Mouse (Mus musculus) heart, postnatal 4 days (tissue): Measurements from ENCODE around the gene 1700031F05Rik. TPM values are rescaled to one million over a fixed set of nuclear protein-coding genes. Genes with fewer than 3 reads are reported as not detected.
"Not testable (repeated sequence)": the region's sequence is repeated elsewhere in the genome, so short reads cannot be mapped to it uniquely, and the experiment has no call there.

Experiments
- DNase-seq: peaks from one replicate; pipeline ENCODE4 v3.0.0; 2021
- total RNA-seq, 2 experiments: library from RNA; stranded (reverse); gene quantifications; 2 replicates each; pipeline ENCODE4 v1.2.3; 2021

1700031F05Rik gene
- total RNA-seq: not detected

DNA sequence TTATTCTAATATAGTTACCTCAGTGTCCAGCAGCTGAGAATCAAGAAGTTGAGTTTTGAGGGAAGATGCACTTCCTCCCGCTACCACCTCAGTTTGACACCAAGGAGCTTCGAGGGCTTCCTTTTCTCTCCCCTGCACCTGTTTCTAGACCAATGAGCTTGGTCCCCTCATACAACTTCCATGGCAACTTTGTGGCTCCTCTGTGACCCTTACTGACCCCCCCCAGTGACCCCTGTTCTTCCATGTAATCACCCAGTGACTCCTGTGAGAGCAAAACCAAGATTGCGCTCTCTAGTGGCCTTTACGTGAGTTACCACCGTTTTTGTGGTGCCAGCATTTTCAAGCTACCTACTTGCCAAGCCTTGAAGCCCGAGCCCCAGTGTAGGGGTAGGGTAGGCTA is at the start of gene 1700031F05Rik:
TSS of gene 1700031F05Rik (minus strand) at position 101 of the 400 bp plus-strand sequence.
- no peak for DNase-seq

DNA sequence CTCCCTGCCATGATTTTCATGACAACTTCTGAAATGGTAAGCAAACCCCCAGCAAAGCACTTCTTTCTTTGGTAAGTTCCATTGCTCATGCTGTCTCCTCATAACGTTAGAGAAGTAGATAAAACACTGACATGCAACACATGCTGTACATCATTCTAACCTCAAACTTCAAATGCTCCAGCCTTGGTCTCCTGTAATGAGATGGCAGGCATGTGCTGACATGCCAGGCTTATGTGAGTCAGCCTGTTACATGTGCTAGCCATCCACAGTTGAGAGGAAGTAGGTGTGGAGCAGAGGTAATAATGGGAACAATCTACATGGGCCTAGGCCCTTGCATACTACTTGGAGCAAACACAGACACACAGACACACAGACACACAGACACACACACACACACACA is 47.1 kb upstream of the 1700031F05Rik start:
- DNase-seq: not testable (repeated sequence)

DNA sequence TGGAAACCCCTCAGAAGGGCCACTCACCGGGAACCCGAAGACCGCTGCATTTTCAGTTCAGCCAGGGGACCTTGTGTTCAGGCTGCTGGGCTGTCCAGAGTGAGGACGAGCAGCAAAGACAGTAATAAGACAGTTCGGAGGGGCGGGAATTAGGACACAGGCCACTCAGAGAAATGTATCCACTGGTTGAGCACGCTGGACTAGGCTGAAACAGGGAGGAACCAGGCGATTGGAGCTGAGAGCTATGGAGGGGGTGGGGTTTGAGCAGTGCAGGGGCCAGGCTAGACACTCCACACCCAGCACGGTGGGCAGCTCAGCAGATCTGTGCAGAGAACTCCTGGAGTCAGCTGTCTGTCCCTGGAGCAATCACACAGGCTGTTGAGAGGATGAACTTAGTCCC is 40.8 kb upstream of the 1700031F05Rik start, which contains the start of the genes Dmrtc1a and 1700011M02Rik:
TSS of gene Dmrtc1a (minus strand) at position 101 of the 400 bp plus-strand sequence.
TSS of gene 1700011M02Rik (plus strand) at position 319 of the 400 bp plus-strand sequence.
- DNase-seq: not testable (repeated sequence)

DNA sequence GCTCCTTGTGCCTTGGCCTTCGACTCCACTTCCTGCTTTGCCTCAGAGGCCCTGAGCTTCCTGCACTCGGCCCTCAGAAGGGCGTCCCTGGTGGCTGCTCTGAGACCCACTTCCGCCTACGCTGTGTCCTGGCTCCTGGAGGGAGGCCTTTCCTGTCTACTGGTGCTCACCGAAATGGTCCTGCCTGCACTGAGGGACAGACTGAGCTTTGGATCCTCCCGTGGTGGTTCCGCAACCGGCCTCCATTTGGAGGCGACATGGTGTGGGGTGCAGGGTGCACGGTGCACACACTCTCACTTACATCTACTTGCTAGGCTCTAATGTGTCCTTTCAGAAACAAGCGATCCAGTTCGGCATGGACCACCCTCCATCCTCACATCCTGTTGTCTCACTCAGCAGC is 13.3 kb downstream of the 1700031F05Rik start, which contains the start of gene Dmrtc1c2:
TSS of gene Dmrtc1c2 (minus strand) at position 101 of the 400 bp plus-strand sequence.
- DNase-seq: not testable (repeated sequence)

DNA sequence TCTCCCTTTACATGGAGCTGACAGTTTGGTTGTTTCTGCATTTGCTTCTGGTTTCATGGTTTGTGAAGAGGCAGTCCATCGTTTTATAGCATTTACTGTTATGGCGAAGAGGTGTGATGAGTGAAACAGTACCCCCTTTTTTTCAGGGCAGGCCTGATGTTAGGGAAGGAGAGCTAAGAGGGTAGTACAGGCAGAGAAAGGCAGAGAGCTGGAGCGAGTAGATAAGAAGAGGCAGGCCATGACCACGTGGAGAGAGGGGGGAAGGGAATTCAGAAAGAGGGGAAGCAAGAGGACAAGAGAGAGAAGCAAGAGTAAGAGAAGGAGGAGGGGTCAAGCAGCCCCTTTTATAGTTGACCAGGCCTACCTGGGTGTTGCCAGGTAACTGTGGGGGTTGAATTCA is 55.5 kb downstream of the 1700031F05Rik start:
- no peak for DNase-seq

Other genes with a start within 250 kb of the 1700031F05Rik start
- gene Phka1, start 223.7 kb downstream of the 1700031F05Rik start, total RNA-seq: 10 to 100 TPM; 25.7 to 28.7 TPM
- not detected for gene Gm3880, start 181.0 kb downstream of the 1700031F05Rik start, total RNA-seq
- not detected for gene Gm9112, start 160.3 kb downstream of the 1700031F05Rik start, total RNA-seq
- not detected for gene Dmrtc1b, start 160.1 kb downstream of the 1700031F05Rik start, total RNA-seq
- not detected for gene Dmrtc1c1, start 65.0 kb downstream of the 1700031F05Rik start, total RNA-seq
- gene Dmrtc1c2, start 13.4 kb downstream of the 1700031F05Rik start, total RNA-seq: not detected
- gene Dmrtc1a, start 40.7 kb upstream of the 1700031F05Rik start, total RNA-seq: under 1 TPM in 1 of 2 experiments, not detected in 1; 0.31 TPM
- not detected for gene 1700011M02Rik, start 40.9 kb upstream of the 1700031F05Rik start, total RNA-seq
- gene 1700018G05Rik, start 60.4 kb upstream of the 1700031F05Rik start, total RNA-seq: not detected